Mouse (Mus musculus): ENCODE data around the gene Mt2.

Gene Mt2

GRCm38 (mm10) chr8:94199202-94199869 is 26.9 kb downstream of the Mt2 start:
- DNase-seq (ENCODE audit: low spot score in 2 of 2), result peak; percentile 29 to 49

GRCm38 (mm10) chr8:94204043-94204442 is 31.6 kb downstream of the Mt2 start:
- no peak for DNase-seq (ENCODE audit: low spot score in 2 of 2)

- DNase-seq (ENCODE audit: low spot score in 2 of 2), result peak in 1 of 2 experiments; percentile 31
Measured at GRCm38 (mm10) chr8:94205736-94206135, 33.3 kb downstream of the Mt2 start.

GRCm38 (mm10) chr8:94206256-94206655 is 33.8 kb downstream of the Mt2 start:
- no peak for DNase-seq (ENCODE audit: low spot score in 2 of 2)

- no peak for DNase-seq (ENCODE audit: low spot score in 2 of 2)
Measured at GRCm38 (mm10) chr8:94207491-94207890, 35.0 kb downstream of the Mt2 start.

- no peak for DNase-seq (ENCODE audit: low spot score in 2 of 2)
Measured at GRCm38 (mm10) chr8:94209639-94210038, 37.2 kb downstream of the Mt2 start.

- no peak for DNase-seq (ENCODE audit: low spot score in 2 of 2)
Measured at GRCm38 (mm10) chr8:94210225-94210624, 37.8 kb downstream of the Mt2 start.

- DNase-seq (ENCODE audit: low spot score in 2 of 2), result no peak
Measured at GRCm38 (mm10) chr8:94213819-94214218, 41.4 kb downstream of the Mt2 start.

- peak; percentile 94 to 96 for DNase-seq (ENCODE audit: low spot score in 2 of 2)
Measured at GRCm38 (mm10) chr8:94214252-94215173, 42.0 kb downstream of the Mt2 start, which contains the start of gene Nup93. TSS of gene Nup93 (plus strand) at chr8:94214564.

Measured in spleen, postnatal 36 days (tissue).